Mouse (Mus musculus): ENCODE results near the gene Fstl5. TPM values are rescaled to one million over a fixed set of nuclear protein-coding genes. Genes with fewer than 3 reads are reported as not detected.

The Fstl5 gene
- polyA plus RNA-seq, 1 experiment from 2014 or later: 52.4 TPM

Other genes with a start within 250 kb of the Fstl5 start
- gene Golim4, start 117.3 kb upstream of the Fstl5 start, polyA plus RNA-seq (2015; fragmentation: Nextera tagmentation; extraction: Ambion mirVana): 18.8 and 19.0 TPM in 2 replicates

All from midbrain, embryonic 15.5 days (tissue).